Mouse (Mus musculus) Patski (cell line): ENCODE results near the gene Ccdc81. TPM values are rescaled to one million over a fixed set of nuclear protein-coding genes. Genes with fewer than 3 reads are reported as not detected.
A peak's percentile ranks its signal among the peaks of the same experiment; 100 is the strongest.

Experiments used
- ATAC-seq: fragments of 100-300 bp; one replicate; pipeline ENCODE4 v1.8.0; 2021
- CTCF ChIA-PET: fragments of 350-600 bp; sonication (Branson Sonifier 250); formaldehyde crosslinking; loops from one replicate; lab custom pipeline; 2022; ENCODE audit warnings: inconsistent platforms; lab: Charles Lee
- POLR2A ChIA-PET: fragments of 350-600 bp; sonication (Branson Sonifier 250); formaldehyde crosslinking; loops from one replicate; lab custom pipeline; 2022; ENCODE audit warnings: antibody characterized with exemption, inconsistent platforms; lab: Charles Lee
- DNase-seq: peaks from one replicate; pipeline ENCODE4 v3.0.0-alpha.2; 2011; ENCODE audit warnings: low read depth, low spot score
- H3K27me3 ChIP-seq: fragments of 371-371 bp; one replicate; pipeline ENCODE4 v1.5.1; 2021
- CTCF ChIP-seq: fragments of 100-300 bp; IDR thresholded peaks from one replicate; pipeline ENCODE4 v1.5.1; 2021
- in situ Hi-C: fragments of 300-500 bp; cut with MboI; formaldehyde crosslinking; loops from 3 replicates; pipeline ENCODE4 v1.11.1; 2018; ENCODE audit warnings: low pct_unique_long_range_greater_than_20kb, mixed read lengths
- polyA plus RNA-seq: library from polyadenylated mRNA; unstranded; gene quantifications from one replicate; pipeline ENCODE4 v1.2.3, GENCODE M21; 2021

Gene Ccdc81
- polyA plus RNA-seq, 1 experiment from 2014 or later: not detected

- DNase-seq (no peak), ATAC-seq (no peak)
- CTCF ChIA-PET: interaction anchor here (2.3 kb wide), 1 partner anchor 48 kb away, joined by 6 read pairs; no protein-coding TSS in a partner anchor
- in situ Hi-C loops: loop anchor here (10.0 kb wide), 1 partner anchor 209 kb away; the partner anchor contains the start of gene Me3
- POLR2A ChIA-PET: no interaction called here
- TF ChIP-seq CTCF: peak; percentile 57
- H3K27me3 ChIP-seq: no peaks in the 10 kb centered on the region
Measured at GRCm38 (mm10) chr7:89843533-89843932, 59.9 kb downstream of the Ccdc81 start.

- ChIA-PET POLR2A (no interaction called here), CTCF (interaction anchor here (2.3 kb wide), 1 partner anchor 48 kb away, joined by 6 read pairs; no protein-coding TSS in a partner anchor)
- DNase-seq: no peak
- no peak for TF ChIP-seq CTCF
- no peak for ATAC-seq
- H3K27me3 ChIP-seq: no peaks in the 10 kb centered on the region
- in situ Hi-C loops: loop anchor here (10.0 kb wide), 1 partner anchor 208 kb away; the partner anchor contains the start of gene Me3
Measured at GRCm38 (mm10) chr7:89843121-89843520, 60.3 kb downstream of the Ccdc81 start.

GRCm38 (mm10) chr7:89842404-89842715 lies 61.1 kb downstream of the Ccdc81 start:
- TF ChIP-seq CTCF: no peak
- POLR2A ChIA-PET: interaction anchor here (0.5 to 2.1 kb wide), 3 partner anchors 8 to 325 kb away, joined by 3 to 11 read pairs (median 7); no protein-coding TSS in a partner anchor
- CTCF ChIA-PET: interaction anchor here (0.7 to 3.4 kb wide), 18 partner anchors 8 to 364 kb away, joined by 3 to 20 read pairs (median 4); partner anchors contain the start of gene Me3
- in situ Hi-C loops: loop anchor here (10.0 kb wide), 1 partner anchor 208 kb away; the partner anchor contains the start of gene Me3
- H3K27me3 ChIP-seq: no peaks in the 10 kb centered on the region
- no peak for ATAC-seq
- DNase-seq: no peak

GRCm38 (mm10) chr7:89841670-89842403 lies 61.6 kb downstream of the Ccdc81 start:
- ATAC-seq (no peak), DNase-seq (peak; percentile 62)
- ChIA-PET CTCF (interaction anchor here (0.7 to 3.4 kb wide), 20 partner anchors 9 to 363 kb away, joined by 3 to 20 read pairs (median 4); partner anchors contain the start of gene Me3), POLR2A (interaction anchor here (0.5 to 2.1 kb wide), 3 partner anchors 9 to 324 kb away, joined by 3 to 11 read pairs (median 7); no protein-coding TSS in a partner anchor)
- no peaks in the 10 kb centered on the region for H3K27me3 ChIP-seq
- TF ChIP-seq CTCF: peak; percentile 79
- in situ Hi-C loops: loop anchor here (10.0 kb wide), 1 partner anchor 207 kb away; the partner anchor contains the start of gene Me3

- ATAC-seq: no peak
- ChIA-PET CTCF (interaction anchor here (1.4 to 3.4 kb wide), 3 partner anchors 321 to 361 kb away, joined by 3 to 20 read pairs (median 17); no protein-coding TSS in a partner anchor), POLR2A (no interaction called here)
- no peak for TF ChIP-seq CTCF
- H3K27me3 ChIP-seq: no peaks in the 10 kb centered on the region
- in situ Hi-C loops: loop anchor here (10.0 kb wide), 2 partner anchors 55 to 205 kb away; partner anchors contain the start of gene Me3
- DNase-seq: no peak
Measured at GRCm38 (mm10) chr7:89839721-89840120, 63.7 kb downstream of the Ccdc81 start.

GRCm38 (mm10) chr7:89837841-89838240 lies 65.6 kb downstream of the Ccdc81 start:
- in situ Hi-C loops: loop anchor here (10.0 kb wide), 1 partner anchor 53 kb away; no protein-coding TSS in a partner anchor
- POLR2A ChIA-PET: interaction anchor here (1.1 to 2.4 kb wide), 2 partner anchors 11 to 324 kb away, joined by 3 to 5 read pairs; no protein-coding TSS in a partner anchor

GRCm38 (mm10) chr7:89836676-89837075 lies 66.8 kb downstream of the Ccdc81 start:
- CTCF ChIA-PET: interaction anchor here (1.0 to 1.1 kb wide), 3 partner anchors 35 to 319 kb away, joined by 3 to 4 read pairs (median 3); no protein-coding TSS in a partner anchor
- in situ Hi-C loops: loop anchor here (10.0 kb wide), 1 partner anchor 52 kb away; no protein-coding TSS in a partner anchor
- no peaks in the 10 kb centered on the region for H3K27me3 ChIP-seq

More at GRCm38 (mm10) chr7:89837841-89838240, 65.6 kb downstream of the Ccdc81 start:
- ATAC-seq: peak; percentile 96
- CTCF ChIA-PET: interaction anchor here (1.0 to 1.2 kb wide), 3 partner anchors 20 to 323 kb away, joined by 3 read pairs; no protein-coding TSS in a partner anchor
- no peaks in the 10 kb centered on the region for H3K27me3 ChIP-seq
- no peak for TF ChIP-seq CTCF
- peak; percentile 95 for DNase-seq

GRCm38 (mm10) chr7:89835566-89835965 lies 67.9 kb downstream of the Ccdc81 start:
- CTCF ChIA-PET: interaction anchor here (1.1 to 1.5 kb wide), 2 partner anchors 18 to 318 kb away, joined by 3 to 4 read pairs; no protein-coding TSS in a partner anchor
- in situ Hi-C loops: loop anchor here (10.0 kb wide), 1 partner anchor 51 kb away; no protein-coding TSS in a partner anchor
- peak; percentile 71 for DNase-seq
- POLR2A ChIA-PET: interaction anchor here (0.5 to 2.4 kb wide), 2 partner anchors 18 to 322 kb away, joined by 3 to 5 read pairs; no protein-coding TSS in a partner anchor
- no peak for TF ChIP-seq CTCF
- ATAC-seq: no peak
- H3K27me3 ChIP-seq: no peaks in the 10 kb centered on the region

More at GRCm38 (mm10) chr7:89836676-89837075, 66.8 kb downstream of the Ccdc81 start:
- TF ChIP-seq CTCF: no peak
- ATAC-seq: no peak
- POLR2A ChIA-PET: interaction anchor here (0.6 to 2.4 kb wide), 5 partner anchors 49 to 323 kb away, joined by 3 to 7 read pairs (median 4); no protein-coding TSS in a partner anchor
- no peak for DNase-seq

GRCm38 (mm10) chr7:89833521-89833920 lies 69.9 kb downstream of the Ccdc81 start:
- CTCF ChIA-PET: interaction anchor here (1.3 to 1.4 kb wide), 2 partner anchors 16 to 209 kb away, joined by 3 to 4 read pairs; no protein-coding TSS in a partner anchor
- in situ Hi-C loops: loop anchor here (10.0 kb wide), 1 partner anchor 49 kb away; no protein-coding TSS in a partner anchor
- no peak for TF ChIP-seq CTCF
- no peaks in the 10 kb centered on the region for H3K27me3 ChIP-seq
- POLR2A ChIA-PET: no interaction called here
- DNase-seq: no peak
- no peak for ATAC-seq
